Mouse (Mus musculus): ENCODE results near the gene Tfap2d.

DNA sequence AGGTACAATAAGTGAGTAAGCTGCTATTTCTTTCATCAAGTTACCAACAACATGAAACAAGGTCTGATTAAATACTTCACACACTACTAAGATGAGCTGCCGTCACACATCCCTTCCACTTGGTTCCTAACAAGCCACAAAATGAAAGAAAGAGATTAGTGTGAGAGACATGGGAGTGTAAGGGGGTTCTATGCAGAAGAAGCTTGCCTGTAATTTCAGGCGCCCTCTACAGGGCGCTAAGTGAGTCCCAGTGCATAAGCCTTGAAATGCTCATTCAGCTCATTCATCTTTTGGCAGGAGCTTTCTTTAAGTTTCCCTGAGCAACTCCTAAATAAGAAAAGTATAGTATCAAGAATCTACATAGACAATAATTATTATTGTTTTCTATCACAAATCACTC lies 46.5 kb upstream of the Tfap2d start:
- TF ChIP-seq CTCF (IDR thresholded peaks at IDR 0.05; ENCODE audit: low read depth) (0 out of 2 replicates have a peak, but pooled peaks have one; percentile 16), EP300 (IDR thresholded peaks at IDR 0.05; ENCODE audit: low read depth) (no peak)
